Mouse (Mus musculus) heart, postnatal 0 days (tissue): ENCODE data around the gene Aspa.
"Not testable (repeated sequence)": the region's sequence is repeated elsewhere in the genome, so short reads cannot be mapped to it uniquely, and the experiment has no call there.

Experiments
- CTCF ChIP-seq: IDR thresholded peaks from 2 replicates; pipeline ENCODE4 v1.5.1; 2016; ENCODE audit warnings: antibody characterized with exemption, control low read depth, low read depth
- EP300 ChIP-seq: IDR thresholded peaks from 2 replicates; pipeline ENCODE4 v1.6.1; 2016; ENCODE audit warnings: antibody characterized with exemption, low read depth

DNA sequence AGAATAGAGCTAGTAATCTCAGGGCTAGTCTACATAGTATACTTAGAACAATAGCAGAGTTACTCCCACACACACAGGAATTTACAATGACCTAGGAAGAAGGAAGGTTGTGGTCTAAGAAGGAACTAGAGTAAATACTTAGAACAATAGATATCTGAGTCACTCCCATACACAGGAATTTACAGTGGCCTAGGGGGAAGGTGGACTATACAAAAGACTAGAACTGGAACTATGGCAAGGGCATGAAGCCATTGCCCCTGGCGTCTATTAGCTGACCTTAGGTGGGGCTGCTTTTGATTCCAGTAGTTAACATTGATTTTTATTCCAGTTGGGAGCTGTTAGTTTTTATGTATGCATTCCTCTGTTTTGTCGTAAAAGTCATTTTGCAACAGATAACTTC is 10.8 kb downstream of the Aspa start:
- TF ChIP-seq CTCF, EP300: not testable (repeated sequence)
